Mouse (Mus musculus): Measurements from ENCODE around the gene Tmem259. TPM values are rescaled to one million over a fixed set of nuclear protein-coding genes. Genes with fewer than 3 reads are reported as not detected.

Tmem259 gene
- polyA plus RNA-seq, 1 experiment from 2014 or later: 7.0 TPM

DNA sequence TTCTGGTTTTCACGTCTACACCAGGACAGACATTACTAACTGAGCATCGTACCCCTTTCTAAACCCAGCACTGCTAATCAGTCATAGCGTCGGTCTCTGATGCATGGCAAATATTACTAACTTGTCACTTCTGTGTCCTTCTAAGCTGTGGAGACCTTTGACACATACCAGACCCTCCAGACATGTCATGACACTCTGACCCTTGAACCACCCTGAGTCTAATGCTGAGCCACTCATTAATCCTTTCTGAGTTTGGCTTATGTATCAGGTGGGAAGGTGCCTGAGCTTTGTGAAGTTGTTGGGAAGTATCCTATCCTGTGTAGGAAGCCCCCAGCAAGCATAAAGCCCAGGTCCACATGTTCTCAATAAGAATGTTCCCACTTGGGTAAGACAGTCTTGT, 34.3 kb downstream of the Tmem259 start:
- WGBS: 67% methylated on average over 4 of the region's 4 CpGs
- H3K4me2 ChIP-seq (ENCODE audit: low read depth, low read length): no peak overlapping the region
- peaks cover 22% of the 10 kb centered on the region for H3K36me3 ChIP-seq (ENCODE audit: control insufficient read depth, insufficient read depth, low read length)
- peak overlapping the region; percentile 2; the same call in 1 of the 2 replicates for H3K9ac ChIP-seq (ENCODE audit: low read depth, low read length)
- no peaks in the 10 kb centered on the region for H3K27me3 ChIP-seq (replicated peaks; ENCODE audit: control insufficient read depth, insufficient read depth, low read length)
- no peak overlapping the region for H3K27ac ChIP-seq (ENCODE audit: low read length)
- H3K4me3 ChIP-seq (ENCODE audit: low read length): no peak overlapping the region
- ATAC-seq: no peak
- H3K9me3 ChIP-seq (ENCODE audit: control insufficient read depth, low read length): no peaks in the 10 kb centered on the region
- peaks cover 27% of the 10 kb centered on the region for H3K4me1 ChIP-seq (ENCODE audit: control insufficient read depth, insufficient read depth, low read length)

GRCm38 (mm10) chr10:79947502-79947901, 36.6 kb downstream of the Tmem259 start:
- 59% methylated on average over 6 of the region's 6 CpGs for WGBS
- ATAC-seq: no peak
- H3K4me1 ChIP-seq (ENCODE audit: control insufficient read depth, insufficient read depth, low read length): peaks cover 40% of the 10 kb centered on the region
- no peak overlapping the region for H3K4me3 ChIP-seq (ENCODE audit: low read length)
- no peak overlapping the region for H3K4me2 ChIP-seq (ENCODE audit: low read depth, low read length)
- H3K27me3 ChIP-seq (replicated peaks; ENCODE audit: control insufficient read depth, insufficient read depth, low read length): no peaks in the 10 kb centered on the region
- peaks cover 19% of the 10 kb centered on the region for H3K36me3 ChIP-seq (ENCODE audit: control insufficient read depth, insufficient read depth, low read length)
- H3K9ac ChIP-seq (ENCODE audit: low read depth, low read length): peak overlapping the region; percentile 65; the same call in 1 of the 2 replicates
- no peaks in the 10 kb centered on the region for H3K9me3 ChIP-seq (ENCODE audit: control insufficient read depth, low read length)
- peak overlapping the region; percentile 91 for H3K27ac ChIP-seq (ENCODE audit: low read length)

GRCm38 (mm10) chr10:79946752-79947322, 37.3 kb downstream of the Tmem259 start:
- H3K9ac ChIP-seq (ENCODE audit: low read depth, low read length): peak overlapping the region; percentile 65
- H3K4me2 ChIP-seq (ENCODE audit: low read depth, low read length): peak overlapping the region; percentile 56
- peak overlapping the region; percentile 91 for H3K27ac ChIP-seq (ENCODE audit: low read length)
- H3K4me3 ChIP-seq (ENCODE audit: low read length): peak overlapping the region; percentile 24
- no peaks in the 10 kb centered on the region for H3K27me3 ChIP-seq (replicated peaks; ENCODE audit: control insufficient read depth, insufficient read depth, low read length)
- H3K36me3 ChIP-seq (ENCODE audit: control insufficient read depth, insufficient read depth, low read length): peaks cover 18% of the 10 kb centered on the region
- H3K4me1 ChIP-seq (ENCODE audit: control insufficient read depth, insufficient read depth, low read length): peaks cover 40% of the 10 kb centered on the region
- 22% methylated on average over 7 of the region's 7 CpGs for WGBS
- peak; percentile 47 for ATAC-seq
- no peaks in the 10 kb centered on the region for H3K9me3 ChIP-seq (ENCODE audit: control insufficient read depth, low read length)

- Histone ChIP-seq H3K4me2 (ENCODE audit: low read depth, low read length) (peak overlapping the region; percentile 56), H3K27me3 (replicated peaks; ENCODE audit: control insufficient read depth, insufficient read depth, low read length) (no peaks in the 10 kb centered on the region), H3K9ac (ENCODE audit: low read depth, low read length) (peak overlapping the region; percentile 65), H3K9me3 (ENCODE audit: control insufficient read depth, low read length) (no peaks in the 10 kb centered on the region), H3K27ac (ENCODE audit: low read length) (peak overlapping the region; percentile 91), H3K36me3 (ENCODE audit: control insufficient read depth, insufficient read depth, low read length) (peaks cover 6% of the 10 kb centered on the region), H3K4me1 (ENCODE audit: control insufficient read depth, insufficient read depth, low read length) (peaks cover 40% of the 10 kb centered on the region), H3K4me3 (ENCODE audit: low read length) (peak overlapping the region; percentile 24)
- ATAC-seq: peak; percentile 27
- 26% methylated on average over 16 of the region's 16 CpGs for WGBS
Measured at GRCm38 (mm10) chr10:79945507-79946234, 38.5 kb downstream of the Tmem259 start.

GRCm38 (mm10) chr10:79943471-79943901, 40.6 kb downstream of the Tmem259 start:
- Histone ChIP-seq H3K4me3 (ENCODE audit: low read length) (peak overlapping the region; percentile 36; the same call in 1 of the 2 replicates), H3K27ac (ENCODE audit: low read length) (peak overlapping the region; percentile 91), H3K4me2 (ENCODE audit: low read depth, low read length) (peak overlapping the region; percentile 56), H3K9ac (ENCODE audit: low read depth, low read length) (peak overlapping the region; percentile 63; the same call in 1 of the 2 replicates), H3K36me3 (ENCODE audit: control insufficient read depth, insufficient read depth, low read length) (0 out of 2 replicates have a peak, but pooled peaks cover 5% of the 10 kb centered on the region), H3K9me3 (ENCODE audit: control insufficient read depth, low read length) (no peaks in the 10 kb centered on the region), H3K27me3 (replicated peaks; ENCODE audit: control insufficient read depth, insufficient read depth, low read length) (no peaks in the 10 kb centered on the region), H3K4me1 (ENCODE audit: control insufficient read depth, insufficient read depth, low read length) (peaks cover 50% of the 10 kb centered on the region)
- ATAC-seq: peak; percentile 86
- WGBS: 43% methylated on average over 9 of the region's 9 CpGs

DNA sequence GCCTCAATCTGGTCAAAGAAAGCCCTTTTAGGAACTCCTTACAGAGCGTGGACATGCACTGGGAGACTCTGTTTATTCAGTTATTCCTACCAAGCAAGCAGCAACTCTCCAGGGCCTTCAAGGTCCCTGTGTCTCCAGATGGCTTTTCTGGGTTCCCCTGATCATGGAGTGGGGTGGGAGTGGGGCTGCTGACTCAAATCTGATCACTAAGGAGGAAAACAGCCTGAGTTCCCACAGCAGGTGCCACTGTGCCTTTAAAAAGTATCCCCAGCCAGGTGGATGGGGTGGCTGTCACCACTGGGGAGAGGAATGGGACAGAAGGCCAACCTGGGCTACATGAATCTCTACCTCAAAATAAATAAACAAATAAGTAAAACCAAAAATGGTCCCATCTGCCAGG, 41.1 kb downstream of the Tmem259 start:
- 66% methylated on average over 1 of the region's 1 CpGs for WGBS
- no peak overlapping the region; the same call in 1 of the 2 replicates for H3K9ac ChIP-seq (ENCODE audit: low read depth, low read length)
- H3K4me2 ChIP-seq (ENCODE audit: low read depth, low read length): no peak overlapping the region; the same call in 1 of the 2 replicates
- 0 out of 2 replicates have a peak, but pooled peaks cover 5% of the 10 kb centered on the region for H3K36me3 ChIP-seq (ENCODE audit: control insufficient read depth, insufficient read depth, low read length)
- H3K4me1 ChIP-seq (ENCODE audit: control insufficient read depth, insufficient read depth, low read length): peaks cover 50% of the 10 kb centered on the region
- H3K27me3 ChIP-seq (replicated peaks; ENCODE audit: control insufficient read depth, insufficient read depth, low read length): no peaks in the 10 kb centered on the region
- H3K27ac ChIP-seq (ENCODE audit: low read length): peak overlapping the region; percentile 91
- peak; percentile 1 for ATAC-seq
- H3K9me3 ChIP-seq (ENCODE audit: control insufficient read depth, low read length): no peaks in the 10 kb centered on the region
- H3K4me3 ChIP-seq (ENCODE audit: low read length): no peak overlapping the region

GRCm38 (mm10) chr10:79940749-79941148, 43.4 kb downstream of the Tmem259 start:
- Histone ChIP-seq H3K4me1 (ENCODE audit: control insufficient read depth, insufficient read depth, low read length) (peaks cover 51% of the 10 kb centered on the region), H3K9ac (ENCODE audit: low read depth, low read length) (no peak overlapping the region), H3K4me2 (ENCODE audit: low read depth, low read length) (no peak overlapping the region), H3K27ac (ENCODE audit: low read length) (no peak overlapping the region; the same call in 1 of the 2 replicates), H3K36me3 (ENCODE audit: control insufficient read depth, insufficient read depth, low read length) (0 out of 2 replicates have a peak, but pooled peaks cover 8% of the 10 kb centered on the region), H3K27me3 (replicated peaks; ENCODE audit: control insufficient read depth, insufficient read depth, low read length) (no peaks in the 10 kb centered on the region), H3K9me3 (ENCODE audit: control insufficient read depth, low read length) (no peaks in the 10 kb centered on the region), H3K4me3 (ENCODE audit: low read length) (no peak overlapping the region)
- 55% methylated on average over 7 of the region's 7 CpGs for WGBS
- no peak for ATAC-seq

GRCm38 (mm10) chr10:79937775-79938526, 46.2 kb downstream of the Tmem259 start:
- Histone ChIP-seq H3K36me3 (ENCODE audit: control insufficient read depth, insufficient read depth, low read length) (peaks cover 12% of the 10 kb centered on the region; the same call in 1 of the 2 replicates), H3K4me2 (ENCODE audit: low read depth, low read length) (no peak overlapping the region), H3K9ac (ENCODE audit: low read depth, low read length) (peak overlapping the region; percentile 14; the same call in 1 of the 2 replicates), H3K4me3 (ENCODE audit: low read length) (no peak overlapping the region), H3K27ac (ENCODE audit: low read length) (peak overlapping the region; percentile 1; the same call in 1 of the 2 replicates), H3K9me3 (ENCODE audit: control insufficient read depth, low read length) (no peaks in the 10 kb centered on the region), H3K27me3 (replicated peaks; ENCODE audit: control insufficient read depth, insufficient read depth, low read length) (no peaks in the 10 kb centered on the region), H3K4me1 (ENCODE audit: control insufficient read depth, insufficient read depth, low read length) (peaks cover 57% of the 10 kb centered on the region)
- 67% methylated on average over 11 of the region's 11 CpGs for WGBS
- no peak for ATAC-seq

All from intestine, embryonic 16.5 days (tissue).